Mouse (Mus musculus): ENCODE data around the gene Plvap.

Plvap gene

GRCm38 (mm10) chr8:71485142-71486135, 26.1 kb downstream of the Plvap start, which contains the start of gene Ano8:
Ano8 (minus strand) TSS chr8:71485963.
- DNase-seq, result peak; percentile 87

GRCm38 (mm10) chr8:71484736-71485135, 26.8 kb downstream of the Plvap start:
- no peak for DNase-seq

- no peak for DNase-seq
Observed at GRCm38 (mm10) chr8:71483932-71484331, 27.6 kb downstream of the Plvap start.

GRCm38 (mm10) chr8:71478943-71479342, 32.6 kb downstream of the Plvap start:
- no peak for DNase-seq

DNA sequence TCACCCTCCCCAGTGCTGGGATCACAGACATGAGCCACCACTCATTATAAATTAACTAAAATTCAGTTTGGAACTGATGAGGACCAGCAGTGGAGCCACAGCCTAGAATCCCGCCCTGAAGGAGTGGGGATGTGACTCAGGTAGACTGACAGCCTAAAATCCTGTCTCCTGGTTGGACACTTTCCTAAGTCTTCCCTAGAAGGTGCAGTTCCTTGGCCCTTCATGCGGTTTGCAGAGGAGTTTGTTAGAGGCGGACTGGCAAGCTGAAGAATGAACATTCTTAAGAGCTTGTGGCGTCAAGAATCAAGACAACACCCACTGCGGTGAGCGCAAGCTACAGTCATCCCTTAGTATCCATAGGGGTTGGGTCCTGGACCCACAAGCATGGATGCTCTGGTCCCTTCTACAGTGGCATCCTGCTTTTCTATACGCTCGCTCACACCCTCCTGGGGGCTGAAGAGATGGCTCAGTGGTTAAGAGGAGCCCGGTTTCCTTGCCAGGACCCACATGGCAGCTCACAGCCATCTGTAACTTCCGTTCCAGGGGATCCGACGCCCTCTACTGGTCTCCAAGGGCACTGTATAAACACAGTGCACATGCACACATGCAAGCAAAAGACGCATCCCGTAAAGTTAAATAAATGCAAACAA, 34.2 kb downstream of the Plvap start:
- peak; percentile 46 for DNase-seq

DNA sequence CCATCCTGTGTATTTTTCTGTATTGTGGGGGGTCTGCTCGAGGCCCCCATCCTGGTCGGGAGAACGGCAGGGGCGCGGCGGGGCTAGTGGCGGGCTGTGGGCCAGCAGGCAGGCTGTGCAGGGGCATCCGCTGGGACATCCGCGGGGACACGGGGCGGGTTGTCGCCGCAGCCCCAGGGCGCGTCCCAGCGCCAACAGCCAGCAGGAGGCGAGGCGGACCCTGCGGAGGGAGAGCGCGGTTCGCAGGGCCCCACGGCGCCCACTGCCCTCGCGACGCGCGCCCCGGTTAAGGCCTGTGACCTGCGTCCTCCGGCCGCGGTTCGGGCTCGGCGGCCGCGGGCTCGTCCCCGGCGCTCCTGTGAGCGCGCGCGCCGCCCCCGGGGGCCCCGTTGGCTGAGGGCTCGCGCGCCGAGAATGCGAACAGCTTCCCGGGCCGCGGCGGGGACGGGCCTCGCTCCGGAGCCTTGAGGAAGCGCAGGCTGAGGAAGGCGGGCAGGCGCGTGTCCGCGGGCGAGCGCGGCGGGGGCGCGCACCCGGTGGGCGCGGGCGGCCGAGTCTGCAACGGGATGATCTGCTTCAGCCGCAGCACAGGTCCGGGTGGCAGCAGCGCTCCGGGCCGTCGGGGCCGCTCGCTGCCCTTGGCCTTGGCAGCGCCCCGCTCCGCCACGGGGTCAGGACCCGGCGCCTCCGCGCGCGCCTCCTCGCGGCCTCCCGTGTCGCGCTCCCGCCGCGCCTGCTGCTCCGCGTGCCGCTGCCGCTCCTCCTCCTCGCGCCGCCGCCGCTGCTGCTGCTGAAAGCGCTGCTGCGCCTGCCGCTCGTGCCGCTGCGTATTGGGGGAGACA, 35.2 kb downstream of the Plvap start:
- peak; percentile 85 for DNase-seq

- DNase-seq, result no peak
Observed at GRCm38 (mm10) chr8:71475702-71476075, 35.9 kb downstream of the Plvap start.

DNA sequence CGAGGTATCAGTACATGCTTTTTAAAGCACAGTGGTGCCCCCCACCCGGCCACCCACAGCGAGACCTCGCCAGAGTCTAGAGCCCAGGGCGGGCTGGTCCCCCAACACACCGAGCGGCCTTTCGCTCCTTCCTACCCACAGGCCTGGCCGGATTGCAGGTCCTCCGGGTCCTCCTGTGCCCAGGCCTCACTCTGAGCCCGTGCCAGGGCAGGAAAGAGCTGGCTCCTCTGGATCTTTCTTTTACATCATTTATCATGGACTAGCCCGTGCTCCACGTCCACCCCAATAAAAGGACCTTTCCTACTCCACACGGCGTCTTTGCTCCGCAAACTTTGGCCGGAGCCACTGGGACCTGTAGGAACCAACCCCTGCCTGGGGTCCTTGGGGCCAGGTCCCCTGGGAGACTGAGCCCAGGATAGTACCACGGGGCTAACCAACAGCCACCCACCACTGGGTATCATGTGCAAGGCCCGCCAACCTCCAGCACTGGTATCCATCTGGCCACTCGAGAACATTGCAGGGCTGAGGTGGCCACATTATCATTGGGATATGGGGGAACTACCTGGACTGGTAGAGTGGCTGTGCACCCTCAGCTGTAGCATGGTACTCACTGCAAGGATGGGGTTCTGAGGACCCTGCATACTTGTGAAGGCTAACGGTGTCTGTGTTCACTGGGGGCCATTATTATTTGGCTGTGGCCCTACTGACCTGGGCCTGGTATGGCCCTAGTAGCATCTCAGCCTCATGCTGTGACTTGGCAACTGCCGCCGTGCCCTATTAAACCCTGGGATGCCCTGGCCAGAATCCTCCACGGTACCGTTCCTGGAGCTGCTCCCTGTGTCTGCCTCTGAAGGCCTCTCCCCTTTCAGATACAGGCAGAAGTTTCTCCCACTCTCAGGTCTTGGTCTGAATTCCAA, 36.5 kb downstream of the Plvap start:
- DNase-seq, result peak; percentile 29

DNA sequence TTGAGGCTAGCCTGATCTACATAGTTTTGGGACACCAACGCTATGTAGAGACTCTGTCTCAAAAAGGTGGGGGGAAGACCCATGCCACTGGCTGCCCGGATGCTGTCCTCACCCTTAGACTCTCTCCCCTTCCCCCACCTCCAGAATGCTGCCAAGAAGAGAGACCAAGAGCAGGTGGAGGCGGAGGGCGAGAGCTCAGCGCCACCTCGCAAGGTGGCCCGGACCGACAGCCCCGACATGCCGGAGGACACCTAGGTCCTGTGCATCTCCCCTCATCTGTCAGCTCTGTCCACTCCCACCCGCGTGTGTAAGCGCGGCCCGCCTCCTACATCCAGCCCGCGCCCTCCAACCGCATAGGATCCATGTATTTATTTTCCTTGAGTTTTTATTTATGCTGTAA, 37.2 kb downstream of the Plvap start:
- no peak for DNase-seq

DNA sequence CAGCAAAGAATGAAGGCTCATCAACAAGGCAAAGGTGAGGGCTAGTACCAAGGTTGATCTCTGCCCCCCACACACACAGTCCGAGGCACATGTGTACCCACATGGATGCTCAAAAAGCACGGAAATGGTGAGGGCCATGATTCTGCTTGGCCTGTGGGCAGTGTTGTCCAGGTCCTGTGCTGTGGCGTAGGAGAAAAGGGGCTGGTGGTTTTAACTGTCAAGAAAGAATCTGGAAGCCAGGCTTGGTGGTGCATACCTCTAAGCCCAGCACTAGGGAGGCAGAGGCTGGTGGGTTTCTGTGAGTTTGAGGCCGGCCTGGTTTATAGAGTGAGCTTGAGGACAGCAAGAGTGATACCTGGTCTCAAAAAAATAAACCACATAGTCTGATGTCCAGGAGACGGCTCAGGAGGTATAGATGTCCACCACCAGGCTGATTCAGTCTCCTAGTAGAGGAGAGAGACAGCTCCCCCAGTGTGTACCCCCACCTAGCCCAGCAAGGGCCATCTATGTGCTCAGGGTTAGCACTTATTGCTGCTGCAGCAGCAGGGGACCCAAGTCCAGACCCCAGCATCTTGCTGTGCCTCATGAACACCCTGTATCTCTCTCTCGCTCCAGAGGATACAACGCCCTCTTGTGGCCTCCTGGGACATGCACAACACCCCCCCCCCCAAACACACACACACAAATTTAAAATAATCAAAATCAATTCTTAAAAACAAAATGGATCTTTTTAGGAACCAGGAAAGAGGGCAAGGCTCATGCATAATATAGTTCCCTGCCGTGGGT, 38.8 kb downstream of the Plvap start:
- no peak for DNase-seq

DNA sequence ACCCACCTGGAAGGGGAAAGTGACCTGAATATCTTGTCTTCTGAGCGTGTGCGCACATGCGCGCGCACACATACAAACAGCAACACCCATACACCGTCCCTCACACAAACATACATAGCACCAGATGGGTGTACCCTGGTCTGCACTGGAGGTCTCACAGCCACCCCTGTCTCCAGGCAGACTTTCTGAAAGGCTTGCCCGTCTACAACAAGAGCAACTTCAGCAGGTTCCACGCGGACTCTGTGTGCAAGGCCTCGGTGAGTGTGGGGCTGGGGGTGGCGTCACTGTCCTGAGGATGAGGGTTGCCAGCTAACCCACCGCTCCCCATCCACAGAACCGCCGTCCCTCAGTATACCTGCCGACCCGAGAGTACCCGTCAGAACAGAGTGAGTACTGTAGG, 39.7 kb downstream of the Plvap start:
- DNase-seq, result no peak

GRCm38 (mm10) chr8:71470913-71471255, 40.7 kb downstream of the Plvap start:
- no peak for DNase-seq

- no peak for DNase-seq
Observed at GRCm38 (mm10) chr8:71470146-71470912, 41.2 kb downstream of the Plvap start.

DNA sequence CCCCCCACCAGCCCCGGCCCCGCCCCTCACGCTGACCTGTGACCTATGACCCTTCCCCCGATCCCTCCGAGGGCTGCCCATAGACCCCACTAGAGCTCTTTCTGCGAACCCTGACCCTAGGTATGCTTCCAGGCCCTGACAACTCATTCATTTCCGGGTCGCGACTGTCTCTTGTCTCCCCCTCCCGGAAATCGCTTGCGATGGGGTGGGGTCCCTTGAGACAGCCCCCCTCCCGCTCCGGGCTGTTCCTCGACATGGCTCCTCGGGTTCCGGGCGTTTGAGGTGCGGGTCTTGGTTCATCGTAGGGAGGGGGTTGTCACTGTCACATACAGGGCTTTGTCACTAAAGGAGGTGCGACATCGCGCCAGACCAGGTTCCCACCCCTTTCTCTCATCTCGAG, 42.1 kb downstream of the Plvap start:
- DNase-seq, result peak; percentile 57

DNA sequence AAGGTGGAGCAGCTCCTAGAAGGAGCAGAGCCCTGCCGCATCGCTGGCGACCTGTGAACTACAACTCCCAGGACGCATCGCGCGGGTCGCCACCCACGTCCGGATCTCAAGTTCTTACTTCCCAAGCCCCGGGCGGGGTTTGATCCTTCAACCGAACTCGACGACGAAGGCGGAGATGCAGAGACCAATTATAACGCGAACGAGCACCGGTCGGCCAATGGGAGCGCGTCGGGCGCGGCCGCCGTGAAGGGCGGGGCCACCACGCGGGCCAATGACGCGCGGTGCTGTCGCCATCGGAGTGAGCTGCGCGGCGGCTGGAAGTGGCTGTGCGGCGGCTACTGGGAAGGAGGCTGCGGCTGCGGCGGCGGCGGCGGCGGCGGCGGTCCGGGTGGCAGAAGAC, 42.6 kb downstream of the Plvap start, which contains the start of gene Dda1:
Gene Dda1, plus strand, starts transcription at position 284 of the 400 bp plus-strand sequence.
- DNase-seq, result peak; percentile 98

GRCm38 (mm10) chr8:71468001-71468400, 43.6 kb downstream of the Plvap start:
- no peak for DNase-seq

GRCm38 (mm10) chr8:71467201-71467600, 44.4 kb downstream of the Plvap start:
- DNase-seq, result no peak

GRCm38 (mm10) chr8:71466198-71466597, 45.4 kb downstream of the Plvap start:
- no peak for DNase-seq

GRCm38 (mm10) chr8:71465733-71466132, 45.8 kb downstream of the Plvap start:
- no peak for DNase-seq

Data from right cerebral cortex, postnatal 14 days (tissue).